Mouse (Mus musculus) heart, postnatal 0 days (tissue): ENCODE measurements at regions not wholly inside any gene's neighbourhood (a gene's known extent, or its start where the extent isn't known, plus 50 kb on each side); places are given as distances from the start of the nearest gene placed in this dataset.

ENCODE experiments used
- ATAC-seq: fragments of 200-750 bp; cut with Nextera tagmentation; 2 replicates; pipeline ENCODE4 v1.8.0; 2017; ENCODE audit warnings: low read depth, moderate number of reproducible peaks, moderate library complexity; ENCODE audit not compliant: insufficient read depth
- DNase-seq: peaks from one replicate; pipeline ENCODE4 v3.0.0-alpha.2; 2016; ENCODE audit warnings: low spot score
- H3K27ac ChIP-seq: fragments of 300-500 bp; sonication (generic); 2 replicates; pipeline ENCODE4 v1.5.1; 2014; ENCODE audit warnings: low read depth, mild to moderate bottlenecking
- H3K27me3 ChIP-seq: fragments of 300-500 bp; sonication (generic); 2 replicates; pipeline ENCODE4 v1.6.1; 2014; ENCODE audit warnings: low read length, mixed read lengths; ENCODE audit not compliant: control insufficient read depth, insufficient read depth
- H3K36me3 ChIP-seq: fragments of 300-500 bp; sonication (generic); replicated peaks from 2 replicates; pipeline ENCODE4 v1.6.1; 2014; ENCODE audit warnings: low read length, mixed read lengths; ENCODE audit not compliant: control insufficient read depth, insufficient read depth
- H3K4me1 ChIP-seq: fragments of 300-500 bp; sonication (generic); 2 replicates; pipeline ENCODE4 v1.6.1; 2014; ENCODE audit warnings: antibody characterized with exemption; ENCODE audit not compliant: control insufficient read depth, insufficient read depth
- H3K4me2 ChIP-seq: fragments of 300-500 bp; sonication (generic); 2 replicates; pipeline ENCODE4 v1.6.1; 2014; ENCODE audit warnings: low read depth, mild to moderate bottlenecking, low read length, moderate library complexity
- H3K4me3 ChIP-seq: fragments of 300-500 bp; sonication (generic); 2 replicates; pipeline ENCODE4 v1.5.1; 2014; ENCODE audit warnings: low read depth, low read length
- H3K9ac ChIP-seq: fragments of 300-500 bp; sonication (generic); replicated peaks from 2 replicates; pipeline ENCODE4 v1.6.1; 2014; ENCODE audit warnings: low read depth, low read length, mixed read lengths
- H3K9me3 ChIP-seq: fragments of 300-500 bp; sonication (generic); replicated peaks from 2 replicates; pipeline ENCODE4 v1.6.1; 2016; ENCODE audit warnings: low read length; ENCODE audit not compliant: control insufficient read depth
- CTCF ChIP-seq: IDR thresholded peaks from 2 replicates; pipeline ENCODE4 v1.5.1; 2016; ENCODE audit warnings: antibody characterized with exemption, control low read depth, low read depth
- EP300 ChIP-seq: IDR thresholded peaks from 2 replicates; pipeline ENCODE4 v1.6.1; 2016; ENCODE audit warnings: antibody characterized with exemption, low read depth
- WGBS: fragments of 180-500 bp; shearing (Covaris S2); extraction: QIAGEN DNeasy Blood & Tissue Kit; methylation state at CpG from one replicate; pipeline ENCODE4 v1.1.7; 2014; 5-methylcytosine and 5-hydroxymethylcytosine counted together

DNA sequence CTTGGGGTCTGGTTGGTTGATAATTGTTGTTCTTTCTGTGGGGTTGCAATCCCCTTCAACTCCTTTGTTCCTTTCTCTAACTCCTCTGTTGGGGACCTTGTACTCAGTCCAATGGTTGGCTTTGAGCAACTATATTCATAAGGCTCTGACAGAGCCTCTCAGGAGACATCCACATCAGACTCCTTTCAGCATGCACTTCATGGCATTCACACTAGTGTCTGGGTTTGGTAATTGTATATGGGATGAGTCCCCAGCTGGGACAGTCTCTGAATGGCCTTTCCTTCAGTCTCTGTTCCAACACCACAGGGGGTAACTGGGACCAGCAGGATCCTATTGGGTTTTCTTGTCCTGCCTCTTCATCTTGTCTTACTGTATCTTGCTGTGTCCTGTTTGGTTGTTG lies 303.5 kb upstream of the Tmprss15 start:
- Histone ChIP-seq H3K27ac (no peak overlapping the region), H3K4me2 (no peak overlapping the region), H3K9ac (no peak overlapping the region), H3K36me3 (no peaks in the 10 kb centered on the region), H3K4me1 (peaks cover 7% of the 10 kb centered on the region; the same call in 1 of the 2 replicates), H3K27me3 (no peaks in the 10 kb centered on the region), H3K4me3 (no peak overlapping the region), H3K9me3 (no peaks in the 10 kb centered on the region)
- TF ChIP-seq CTCF (no peak), EP300 (no peak)
- no peak for DNase-seq
- ATAC-seq: no peak

DNA sequence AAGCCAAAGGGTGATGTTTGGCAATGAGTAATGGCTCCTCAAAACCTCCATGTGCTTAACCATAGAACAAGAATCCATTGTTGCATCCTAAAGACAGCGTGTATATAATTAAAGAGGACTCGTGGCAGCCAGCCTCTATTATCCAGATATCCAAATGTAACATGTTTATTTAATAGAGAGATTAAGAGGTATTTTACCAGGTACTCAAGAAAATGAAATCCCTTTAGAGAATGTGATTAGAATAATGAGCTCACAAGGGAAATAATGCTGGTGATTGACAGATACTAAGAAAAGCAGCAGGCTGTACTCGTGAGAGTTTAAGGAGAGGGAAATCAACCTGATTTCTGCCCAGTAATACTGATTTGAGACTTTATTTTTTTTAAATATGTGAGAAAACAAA lies 295.5 kb upstream of the Tmprss15 start:
- Histone ChIP-seq H3K27ac (no peak overlapping the region), H3K27me3 (no peaks in the 10 kb centered on the region), H3K36me3 (no peaks in the 10 kb centered on the region), H3K4me2 (no peak overlapping the region), H3K4me3 (no peak overlapping the region), H3K4me1 (no peaks in the 10 kb centered on the region), H3K9ac (no peak overlapping the region), H3K9me3 (no peaks in the 10 kb centered on the region)
- TF ChIP-seq CTCF (no peak), EP300 (no peak)
- WGBS: 61% methylated on average over 3 of the region's 3 CpGs
- ATAC-seq (no peak), DNase-seq (no peak)

DNA sequence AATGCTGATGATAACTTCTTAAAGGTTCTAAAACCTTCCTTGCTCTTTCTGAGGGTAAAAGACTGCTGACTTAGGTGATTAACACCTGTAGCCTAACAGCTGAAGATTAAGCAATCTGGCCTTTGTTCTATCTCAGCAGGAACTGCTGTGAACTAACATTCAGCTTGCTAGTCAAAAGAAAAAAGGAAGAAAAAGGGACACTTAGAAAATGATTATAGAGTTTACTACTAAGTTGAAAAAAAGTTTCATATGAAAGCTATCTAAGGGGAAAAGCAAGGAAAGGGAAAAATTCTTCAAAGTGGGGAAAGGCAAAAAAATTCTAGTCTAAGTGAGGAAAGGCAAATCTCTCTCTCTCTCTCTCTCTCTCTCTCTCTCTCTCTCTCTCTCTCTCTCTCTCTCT lies 259.2 kb upstream of the Tmprss15 start:
- no peaks in the 10 kb centered on the region for H3K27me3 ChIP-seq
- no peaks in the 10 kb centered on the region for H3K9me3 ChIP-seq
- no peaks in the 10 kb centered on the region for H3K4me1 ChIP-seq
- ATAC-seq: no peak
- H3K27ac ChIP-seq: no peak overlapping the region
- no peaks in the 10 kb centered on the region for H3K36me3 ChIP-seq
- TF ChIP-seq CTCF (no peak), EP300 (no peak)
- no peak overlapping the region for H3K4me2 ChIP-seq
- DNase-seq: no peak
- no peak overlapping the region for H3K9ac ChIP-seq
- H3K4me3 ChIP-seq: no peak overlapping the region

DNA sequence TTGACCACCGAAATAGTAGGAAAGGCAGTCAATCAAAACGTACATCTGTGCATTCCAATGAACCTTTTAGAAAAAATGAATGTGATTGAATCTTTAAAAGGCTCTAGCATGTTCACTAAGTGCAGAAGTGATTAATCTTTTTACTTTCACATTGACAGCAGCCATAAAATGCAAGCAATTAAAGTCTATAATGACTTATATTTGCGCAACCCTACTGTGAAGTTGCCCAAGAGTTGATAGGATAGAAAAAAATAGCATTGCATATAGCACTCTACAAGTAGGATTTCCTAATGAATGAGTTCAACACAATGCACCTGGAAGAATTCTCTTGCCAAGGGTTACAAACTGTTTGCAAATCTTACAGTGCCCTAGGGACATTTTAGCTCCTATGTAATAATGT lies 251.6 kb upstream of the Tmprss15 start:
- ATAC-seq (no peak), DNase-seq (no peak)
- H3K27me3 ChIP-seq: no peaks in the 10 kb centered on the region
- TF ChIP-seq CTCF (no peak), EP300 (no peak)
- H3K4me2 ChIP-seq: no peak overlapping the region
- 75% methylated on average over 3 of the region's 3 CpGs for WGBS
- no peak overlapping the region for H3K27ac ChIP-seq
- no peaks in the 10 kb centered on the region; the same call in 1 of the 2 replicates for H3K9me3 ChIP-seq
- H3K36me3 ChIP-seq: no peaks in the 10 kb centered on the region
- H3K4me1 ChIP-seq: no peaks in the 10 kb centered on the region
- no peak overlapping the region for H3K4me3 ChIP-seq
- no peak overlapping the region for H3K9ac ChIP-seq

DNA sequence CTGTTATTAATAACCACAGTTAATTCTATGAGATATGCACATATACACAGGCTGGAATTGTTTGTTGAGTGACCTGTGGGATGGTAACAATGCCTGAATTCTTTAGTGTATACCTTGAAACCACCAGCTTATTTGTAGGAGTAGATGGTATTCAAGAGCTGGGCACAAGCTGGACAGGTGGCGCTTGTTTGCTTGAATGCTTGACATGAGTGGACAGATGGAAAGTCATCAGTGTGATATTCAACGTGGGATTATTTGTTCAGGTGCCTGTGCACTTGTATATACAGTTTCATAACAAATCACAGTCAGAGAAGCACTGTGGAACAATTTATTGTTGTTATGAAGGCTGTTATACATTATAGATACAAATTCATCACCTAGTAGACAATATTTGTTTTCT lies 245.5 kb upstream of the Tmprss15 start:
- no peaks in the 10 kb centered on the region for H3K27me3 ChIP-seq
- H3K4me3 ChIP-seq: no peak overlapping the region
- no peak for DNase-seq
- ATAC-seq: no peak
- no peaks in the 10 kb centered on the region for H3K4me1 ChIP-seq
- no peak overlapping the region for H3K27ac ChIP-seq
- no peaks in the 10 kb centered on the region; the same call in 1 of the 2 replicates for H3K9me3 ChIP-seq
- H3K9ac ChIP-seq: no peak overlapping the region
- no peaks in the 10 kb centered on the region for H3K36me3 ChIP-seq
- H3K4me2 ChIP-seq: no peak overlapping the region
- no peak for TF ChIP-seq CTCF
- no peak for TF ChIP-seq EP300
- 55% methylated on average over 2 of the region's 2 CpGs for WGBS

- DNase-seq: no peak
- no peak for TF ChIP-seq EP300
- TF ChIP-seq CTCF: no peak
- Histone ChIP-seq H3K9me3 (no peaks in the 10 kb centered on the region), H3K4me3 (no peak overlapping the region), H3K27ac (no peak overlapping the region), H3K27me3 (no peaks in the 10 kb centered on the region), H3K4me1 (no peaks in the 10 kb centered on the region), H3K9ac (no peak overlapping the region), H3K36me3 (no peaks in the 10 kb centered on the region), H3K4me2 (no peak overlapping the region)
- no peak for ATAC-seq
Observed at GRCm38 (mm10) chr16:79336016-79336415, 245.1 kb upstream of the Tmprss15 start.
